Mouse (Mus musculus) lung, adult 2 months (tissue): ENCODE results near the gene Rabgef1. TPM values are rescaled to one million over a fixed set of nuclear protein-coding genes. Genes with fewer than 3 reads are reported as not detected.

ENCODE experiments used
- DNase-seq: peaks from one replicate; pipeline ENCODE4 v3.0.0; 2022
- H3K4me1 ChIP-seq: fragments of 200-500 bp; 2 replicates; pipeline ENCODE4 v1.6.1; 2011; ENCODE audit warnings: low read length; ENCODE audit not compliant: control insufficient read depth, insufficient read depth
- H3K4me3 ChIP-seq: fragments of 200-500 bp; replicated peaks from 2 replicates; pipeline ENCODE3; 2011; ENCODE audit warnings: low read depth, mild to moderate bottlenecking, control low read depth, low read length; ENCODE audit errors: extremely low read depth
- CTCF ChIP-seq: fragments of 200-500 bp; IDR thresholded peaks from 2 replicates; pipeline ENCODE4 v1.5.1; 2011; ENCODE audit warnings: mild to moderate bottlenecking, low read length, control low read depth; ENCODE audit not compliant: insufficient read depth
- POLR2A ChIP-seq: fragments of 200-500 bp; IDR thresholded peaks from 2 replicates; pipeline ENCODE4 v1.6.1; 2011; ENCODE audit warnings: low read depth, mild to moderate bottlenecking, control low read depth, low read length, borderline replicate concordance; ENCODE audit errors: extremely low read depth
- WGBS: fragments of 180-500 bp; shearing (Covaris S2); methylation state at CpG from one replicate; pipeline ENCODE4 v1.1.7; 2018; 5-methylcytosine and 5-hydroxymethylcytosine counted together
- polyA plus RNA-seq: library from polyadenylated mRNA; depleted of rRNA; stranded (reverse); fragments of >200 nt; gene quantifications from 2 replicates; pipeline ENCODE4 v1.2.3, GENCODE M21; 2012

Gene Rabgef1
- polyA plus RNA-seq, 1 experiment: 32.2 TPM

DNA sequence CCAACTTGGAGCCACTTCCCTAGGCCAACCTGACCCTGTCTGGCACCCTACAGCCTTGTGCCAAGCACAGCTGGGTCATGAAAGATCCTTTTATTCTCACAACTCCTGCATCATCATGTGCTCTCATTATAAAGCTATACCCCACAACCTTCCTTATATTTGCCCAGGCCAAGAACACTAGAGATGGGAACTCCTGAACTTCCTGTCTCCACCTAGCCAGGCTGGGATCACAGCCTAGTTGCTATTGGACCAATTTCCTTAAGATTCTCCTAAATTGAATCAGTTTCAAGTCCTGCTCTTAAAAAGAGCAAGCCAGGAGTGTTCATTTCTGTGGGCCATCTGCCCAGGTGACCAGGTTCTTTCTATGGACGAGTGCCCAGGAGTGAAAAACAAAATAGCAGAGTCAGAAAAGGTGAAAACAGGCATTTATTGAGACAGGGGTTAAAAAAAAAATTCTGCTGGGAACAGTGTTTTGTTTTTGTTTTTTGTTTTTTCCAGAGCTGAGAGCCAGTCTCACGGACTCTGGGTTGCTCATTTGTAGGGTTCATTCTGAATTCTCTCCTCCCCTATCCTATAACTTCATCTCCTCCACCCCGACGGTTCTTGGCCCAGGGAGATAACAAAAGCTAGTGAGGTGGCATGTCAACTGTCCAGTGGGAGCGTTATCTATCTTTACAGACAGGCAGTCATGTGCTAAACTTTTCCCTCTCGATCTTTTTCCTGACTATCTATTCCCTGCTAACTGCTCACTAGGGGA, 754 bp upstream of the Rabgef1 start:
- TF ChIP-seq CTCF (no peak), POLR2A (no peak)
- WGBS: 7% methylated on average over 6 of the region's 6 CpGs
- DNase-seq: no peak

DNA sequence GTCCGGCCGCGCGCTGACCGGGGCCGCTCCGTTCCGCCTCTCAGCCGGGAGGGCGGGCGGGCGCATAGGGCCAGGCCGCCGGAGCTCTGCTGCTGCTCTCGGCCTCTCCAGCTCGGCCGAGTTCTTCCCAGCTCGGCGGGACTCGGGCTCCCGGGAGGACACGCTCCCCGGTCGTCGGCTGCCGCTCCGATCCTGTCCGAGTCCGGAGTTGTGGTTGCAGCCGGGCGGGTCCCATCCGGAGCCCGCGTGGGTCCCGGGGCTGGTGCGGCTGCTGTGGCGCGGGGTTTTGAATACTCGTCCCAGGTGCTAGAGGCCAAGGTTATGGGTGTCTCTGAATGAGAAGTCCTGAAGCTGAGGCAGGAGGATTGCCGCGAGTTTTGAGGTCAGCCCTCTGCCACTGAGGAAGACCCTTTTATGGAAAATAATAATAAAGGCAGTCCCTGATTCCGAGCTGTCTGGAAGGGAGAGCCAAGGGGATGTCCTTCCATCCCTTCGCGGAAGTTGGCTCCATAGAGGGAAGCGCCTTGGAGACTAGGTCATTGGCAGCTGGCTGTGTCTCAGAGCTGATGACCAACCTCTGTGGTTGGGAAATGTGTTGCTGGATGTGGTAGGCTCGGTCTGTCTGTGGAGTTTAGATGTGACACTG, 481 bp downstream of the Rabgef1 start:
- H3K4me1 ChIP-seq: peaks cover 9% of the 10 kb centered on the region; the same call in 1 of the 2 replicates
- peak; percentile 66 for DNase-seq
- WGBS: under 1% methylated on average over 46 of the region's 46 CpGs
- H3K4me3 ChIP-seq: peak overlapping the region; percentile 63
- TF ChIP-seq POLR2A (peak; percentile 13; the same call in 1 of the 2 replicates), CTCF (no peak)

More for the DNA sequence above, 754 bp upstream of the Rabgef1 start:
- Histone ChIP-seq H3K4me3 (peak overlapping the region; percentile 63), H3K4me1 (peaks cover 9% of the 10 kb centered on the region; the same call in 1 of the 2 replicates)

DNA sequence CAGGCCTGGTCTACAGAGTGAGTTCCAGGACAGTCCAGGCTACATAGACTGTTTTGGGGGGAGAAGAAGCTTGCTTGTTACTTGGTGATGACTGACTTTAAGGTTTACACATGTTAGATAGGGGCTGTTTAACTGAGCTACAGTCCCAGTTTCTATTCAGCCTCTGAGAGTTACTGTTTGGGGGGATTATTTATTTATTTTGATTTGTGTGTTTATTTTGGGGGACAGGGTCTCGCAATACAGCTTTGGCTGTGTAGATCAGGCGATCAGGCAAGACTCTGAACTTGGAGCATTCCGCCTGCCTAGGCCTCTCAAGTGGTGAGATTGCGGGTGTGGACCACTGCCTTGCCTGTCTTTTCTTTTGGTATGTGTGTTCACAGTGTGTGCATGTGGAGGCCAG, 1.4 kb downstream of the Rabgef1 start:
- WGBS: 60% methylated on average over 4 of the region's 4 CpGs
- TF ChIP-seq POLR2A (no peak), CTCF (no peak)
- Histone ChIP-seq H3K4me3 (no peak overlapping the region), H3K4me1 (peaks cover 13% of the 10 kb centered on the region)
- DNase-seq: no peak

GRCm38 (mm10) chr5:130177871-130178270, 6.3 kb downstream of the Rabgef1 start:
- no peak for DNase-seq
- TF ChIP-seq CTCF (no peak), POLR2A (no peak)
- 50% methylated on average over 4 of the region's 4 CpGs for WGBS

GRCm38 (mm10) chr5:130180362-130180761, 8.8 kb downstream of the Rabgef1 start:
- DNase-seq: no peak
- TF ChIP-seq POLR2A (no peak), CTCF (0 out of 2 replicates have a peak, but pooled peaks have one; percentile 0)
- 63% methylated on average over 7 of the region's 7 CpGs for WGBS
- Histone ChIP-seq H3K4me3 (no peak overlapping the region), H3K4me1 (peaks cover 31% of the 10 kb centered on the region)

More at GRCm38 (mm10) chr5:130177871-130178270, 6.3 kb downstream of the Rabgef1 start:
- peaks cover 27% of the 10 kb centered on the region for H3K4me1 ChIP-seq
- no peak overlapping the region for H3K4me3 ChIP-seq

GRCm38 (mm10) chr5:130181740-130182540, 10.3 kb downstream of the Rabgef1 start:
- peaks cover 34% of the 10 kb centered on the region for H3K4me1 ChIP-seq
- H3K4me3 ChIP-seq: no peak overlapping the region
- DNase-seq: no peak
- WGBS: 58% methylated on average over 6 of the region's 6 CpGs
- no peak for TF ChIP-seq CTCF
- no peak for TF ChIP-seq POLR2A

- Histone ChIP-seq H3K4me3 (no peak overlapping the region), H3K4me1 (peaks cover 34% of the 10 kb centered on the region)
- no peak for DNase-seq
- WGBS: 51% methylated on average over 3 of the region's 3 CpGs
- no peak for TF ChIP-seq CTCF
- TF ChIP-seq POLR2A: no peak
Observed at GRCm38 (mm10) chr5:130182541-130182821, 10.9 kb downstream of the Rabgef1 start.

- WGBS: 68% methylated on average over 9 of the region's 9 CpGs
- H3K4me3 ChIP-seq: no peak overlapping the region
- peaks cover 22% of the 10 kb centered on the region for H3K4me1 ChIP-seq
- DNase-seq: no peak
- no peak for TF ChIP-seq POLR2A
Observed at GRCm38 (mm10) chr5:130184193-130184856, 12.7 kb downstream of the Rabgef1 start.

- peaks cover 19% of the 10 kb centered on the region for H3K4me1 ChIP-seq
- H3K4me3 ChIP-seq: no peak overlapping the region
- TF ChIP-seq CTCF (no peak), POLR2A (no peak)
- DNase-seq: no peak
- WGBS: 42% methylated on average over 6 of the region's 6 CpGs
Observed at GRCm38 (mm10) chr5:130185312-130185711, 13.7 kb downstream of the Rabgef1 start.

DNA sequence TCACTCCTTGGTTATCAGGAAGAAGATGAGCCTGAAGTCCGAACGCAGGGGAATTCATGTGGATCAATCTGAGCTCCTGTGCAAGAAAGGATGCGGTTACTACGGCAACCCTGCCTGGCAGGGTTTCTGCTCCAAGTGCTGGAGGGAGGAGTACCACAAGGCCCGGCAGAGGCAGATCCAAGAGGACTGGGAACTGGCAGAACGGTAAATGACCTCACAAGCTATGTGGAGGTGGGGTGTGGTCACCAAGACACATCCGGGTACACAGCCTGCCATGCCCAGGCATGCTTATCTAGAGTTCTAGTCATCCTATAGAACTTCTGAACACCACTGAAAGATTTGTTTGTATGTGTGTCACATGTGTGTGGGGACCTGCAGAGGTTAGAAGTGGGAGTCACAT, 15.8 kb downstream of the Rabgef1 start:
- no peak for DNase-seq
- TF ChIP-seq CTCF (no peak), POLR2A (no peak)
- no peak overlapping the region for H3K4me3 ChIP-seq
- 52% methylated on average over 7 of the region's 7 CpGs for WGBS
- H3K4me1 ChIP-seq: peaks cover 20% of the 10 kb centered on the region
